Mouse (Mus musculus) cerebellum, adult 2 months (tissue): ENCODE data around the gene Robo2. TPM values are rescaled to one million over a fixed set of nuclear protein-coding genes. Genes with fewer than 3 reads are reported as not detected.

Experiments used
- DNase-seq, 2 experiments: peaks; one replicate each; pipeline ENCODE4 v3.0.0; 2021
- H3K27ac ChIP-seq: fragments of 200-500 bp; 2 replicates; pipeline ENCODE4 v1.5.1; 2012; ENCODE audit warnings: low read length, control low read depth, inconsistent platforms; ENCODE audit not compliant: insufficient read depth
- H3K27me3 ChIP-seq: fragments of 200-500 bp; 2 replicates; pipeline ENCODE4 v1.6.1; 2012; ENCODE audit warnings: inconsistent platforms, mild to moderate bottlenecking, low read length, moderate library complexity; ENCODE audit not compliant: control insufficient read depth, insufficient read depth
- H3K4me1 ChIP-seq: fragments of 200-500 bp; 2 replicates; pipeline ENCODE4 v1.6.1; 2011; ENCODE audit warnings: low read length; ENCODE audit not compliant: control insufficient read depth, insufficient read depth
- H3K4me3 ChIP-seq: fragments of 200-500 bp; replicated peaks from 2 replicates; pipeline ENCODE3; 2011; ENCODE audit warnings: mild to moderate bottlenecking, low read depth, low read length, control low read depth; ENCODE audit not compliant: insufficient read depth
- CTCF ChIP-seq: fragments of 200-500 bp; IDR thresholded peaks from 2 replicates; pipeline ENCODE4 v1.5.1; 2011; ENCODE audit warnings: low read depth, mild to moderate bottlenecking, control low read depth, low read length, moderate library complexity, borderline replicate concordance; ENCODE audit not compliant: insufficient read depth
- POLR2A ChIP-seq: fragments of 200-500 bp; IDR thresholded peaks from 2 replicates; pipeline ENCODE4 v1.6.1; 2011; ENCODE audit warnings: low read length, control low read depth, borderline replicate concordance; ENCODE audit not compliant: insufficient read depth
- WGBS: fragments of 180-500 bp; shearing (Covaris S2); methylation state at CpG from one replicate; pipeline ENCODE4 v1.1.7; 2018; 5-methylcytosine and 5-hydroxymethylcytosine counted together
- polyA plus RNA-seq: library from polyadenylated mRNA; depleted of rRNA; stranded (reverse); fragments of >200 nt; gene quantifications from 2 replicates; pipeline ENCODE4 v1.2.3, GENCODE M21; 2012

Robo2 gene
- polyA plus RNA-seq, 1 experiment = 20.1 TPM

DNA sequence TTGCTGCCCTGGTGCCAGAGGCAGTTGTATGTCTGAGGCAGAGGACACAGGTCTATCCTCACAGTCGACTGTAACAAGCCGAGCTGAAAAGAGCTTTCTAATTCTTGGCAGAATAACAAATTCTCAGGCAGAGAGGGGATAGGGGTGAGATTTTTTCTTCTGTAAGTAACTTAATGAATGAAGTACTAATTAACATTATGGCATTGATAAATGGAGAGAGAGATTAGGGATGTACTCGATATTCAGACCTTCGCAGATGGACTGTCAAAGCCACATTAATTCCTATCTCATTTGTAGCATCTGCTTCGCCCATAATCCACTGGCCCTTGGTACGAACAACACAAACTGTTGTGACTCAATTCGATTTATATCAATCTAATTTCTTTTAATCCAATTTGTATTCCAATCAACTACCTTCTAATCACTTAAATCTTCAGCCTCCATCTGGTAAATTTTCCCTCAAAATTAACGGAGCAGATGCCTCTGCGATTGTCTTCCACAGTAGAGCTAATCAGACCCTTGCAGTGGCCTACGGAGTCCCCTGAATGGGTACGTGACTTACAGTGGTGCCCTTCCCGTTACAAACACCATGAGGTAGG, 36.2 kb downstream of the Robo2 start:
- no peak overlapping the region for H3K27ac ChIP-seq
- no peak for DNase-seq
- no peak for TF ChIP-seq CTCF
- no peak for TF ChIP-seq POLR2A
- H3K4me1 ChIP-seq = no peaks in the 10 kb centered on the region
- no peak overlapping the region for H3K4me3 ChIP-seq
- 63% methylated on average over 12 of the region's 12 CpGs for WGBS
- H3K27me3 ChIP-seq = no peaks in the 10 kb centered on the region

DNA sequence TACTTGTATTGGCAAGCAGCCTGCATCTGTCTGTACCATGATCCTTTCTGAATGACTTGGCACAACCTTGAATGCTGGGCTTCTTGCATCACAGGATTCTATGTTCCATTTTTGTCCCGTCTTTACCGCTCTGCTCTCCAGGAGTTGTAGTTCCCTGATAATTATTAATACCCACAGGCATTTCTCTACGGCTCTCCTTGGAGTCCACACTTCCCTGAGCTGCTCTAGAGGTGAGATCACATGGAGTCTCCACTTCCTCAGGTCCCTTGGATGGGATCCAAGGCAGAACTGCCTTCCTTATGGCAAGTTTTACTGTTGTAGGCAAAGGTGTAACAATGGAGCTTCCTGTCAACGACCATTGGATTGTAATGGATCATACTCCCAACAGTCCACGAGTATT, 37.1 kb downstream of the Robo2 start:
- no peaks in the 10 kb centered on the region for H3K27me3 ChIP-seq
- H3K27ac ChIP-seq = no peak overlapping the region
- 46% methylated on average over 5 of the region's 5 CpGs for WGBS
- TF ChIP-seq CTCF (no peak), POLR2A (no peak)
- no peaks in the 10 kb centered on the region for H3K4me1 ChIP-seq
- H3K4me3 ChIP-seq = no peak overlapping the region
- peak in 1 of 2 experiments; percentile 9 for DNase-seq

DNA sequence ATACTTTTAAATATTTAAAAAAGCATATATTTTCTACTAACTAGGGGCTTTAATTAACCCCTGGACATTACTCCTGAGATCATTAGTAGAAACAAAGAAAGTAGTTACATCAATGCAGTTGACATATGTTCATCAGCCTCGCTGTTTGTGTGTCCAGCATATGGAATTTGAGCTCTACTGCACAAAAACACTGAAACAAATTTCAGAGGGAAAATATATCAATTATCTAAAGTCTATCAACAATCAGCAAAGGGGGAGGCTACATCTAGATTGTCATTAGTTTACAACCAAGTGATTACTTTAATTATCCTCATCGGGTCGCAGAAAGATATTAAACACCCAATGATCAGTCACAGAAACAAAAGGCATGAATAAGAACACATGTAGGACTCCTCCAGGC, 38.2 kb downstream of the Robo2 start:
- Histone ChIP-seq H3K27ac (no peak overlapping the region), H3K4me3 (no peak overlapping the region), H3K4me1 (no peaks in the 10 kb centered on the region), H3K27me3 (no peaks in the 10 kb centered on the region)
- 97% methylated on average over 3 of the region's 3 CpGs for WGBS
- TF ChIP-seq POLR2A (no peak), CTCF (no peak)
- no peak for DNase-seq

DNA sequence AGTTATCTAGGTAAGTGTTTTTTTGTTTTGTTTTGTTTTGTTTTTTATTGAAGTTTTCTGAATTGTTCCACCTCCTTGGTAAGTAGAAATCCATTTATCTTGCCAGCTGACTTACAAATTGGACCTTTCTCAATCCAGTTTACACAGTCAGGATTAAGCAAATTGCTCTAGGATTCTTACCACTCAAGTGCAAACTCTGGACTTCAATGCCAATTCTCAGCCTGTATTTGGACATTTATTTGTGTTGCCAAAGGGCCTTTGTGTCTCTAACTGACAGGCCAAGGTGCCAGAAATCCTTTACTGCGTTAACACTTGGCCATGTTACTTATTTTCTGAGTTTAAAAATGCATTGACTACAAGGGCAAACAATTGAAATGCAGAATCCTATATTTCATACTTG, 38.7 kb downstream of the Robo2 start:
- 57% methylated on average over 1 of the region's 1 CpGs for WGBS
- H3K4me1 ChIP-seq = no peaks in the 10 kb centered on the region
- no peak for TF ChIP-seq POLR2A
- TF ChIP-seq CTCF = no peak
- DNase-seq = no peak
- no peak overlapping the region for H3K4me3 ChIP-seq
- no peaks in the 10 kb centered on the region for H3K27me3 ChIP-seq
- H3K27ac ChIP-seq = no peak overlapping the region

DNA sequence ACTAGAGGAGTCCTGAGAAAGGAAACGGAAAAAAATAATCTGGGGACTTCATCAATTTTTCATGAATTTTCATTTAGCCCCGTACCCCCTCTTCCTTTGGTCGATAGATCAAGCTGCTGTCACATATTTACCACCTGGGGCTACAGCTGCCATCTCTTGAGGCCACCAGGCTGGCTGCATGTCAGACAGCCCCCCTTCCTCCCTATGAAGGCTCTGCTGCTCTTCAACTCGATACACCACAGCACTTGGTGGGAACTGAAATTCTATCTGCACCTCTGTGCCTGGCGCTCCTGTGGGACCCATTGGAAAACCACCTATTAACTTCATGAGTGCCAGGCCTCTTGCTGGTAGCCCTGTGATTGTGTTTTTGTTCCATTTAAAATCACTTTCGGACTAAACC, 63.2 kb downstream of the Robo2 start:
- no peak for DNase-seq
- Histone ChIP-seq H3K27ac (no peak overlapping the region), H3K4me3 (no peak overlapping the region), H3K27me3 (no peaks in the 10 kb centered on the region), H3K4me1 (no peaks in the 10 kb centered on the region)
- TF ChIP-seq POLR2A (no peak), CTCF (no peak)
- 60% methylated on average over 6 of the region's 6 CpGs for WGBS

DNA sequence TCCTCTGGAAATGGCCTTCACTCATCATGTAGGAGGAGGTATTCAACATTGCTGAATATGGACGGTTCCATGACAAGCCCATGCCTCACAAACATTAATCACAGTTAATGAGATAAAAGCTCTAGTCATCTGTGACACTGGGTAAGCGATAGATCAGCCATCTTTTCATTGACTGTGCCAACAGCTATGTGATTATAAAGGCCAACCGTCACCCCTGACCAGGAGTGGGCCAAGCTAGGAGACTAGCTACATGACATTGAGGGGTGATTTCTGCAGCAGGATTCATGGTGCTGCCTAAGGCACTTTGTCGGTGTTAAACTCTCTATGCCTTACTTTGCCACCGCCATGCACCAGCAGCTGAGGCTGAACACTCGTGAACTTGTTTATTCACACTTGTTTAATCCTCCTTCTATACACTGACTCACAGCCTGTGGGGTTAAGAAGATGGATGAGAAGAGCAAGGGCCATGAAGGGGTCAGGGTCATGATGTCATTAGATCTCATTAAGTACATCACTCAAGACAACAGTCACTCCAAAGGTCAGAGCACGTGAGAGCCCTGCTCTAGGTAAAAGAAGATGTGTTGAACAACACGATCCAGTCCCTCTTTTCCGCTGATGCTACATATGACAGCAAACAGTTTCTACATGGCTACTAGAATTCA, 72.5 kb downstream of the Robo2 start:
- WGBS = 88% methylated on average over 9 of the region's 9 CpGs

DNA sequence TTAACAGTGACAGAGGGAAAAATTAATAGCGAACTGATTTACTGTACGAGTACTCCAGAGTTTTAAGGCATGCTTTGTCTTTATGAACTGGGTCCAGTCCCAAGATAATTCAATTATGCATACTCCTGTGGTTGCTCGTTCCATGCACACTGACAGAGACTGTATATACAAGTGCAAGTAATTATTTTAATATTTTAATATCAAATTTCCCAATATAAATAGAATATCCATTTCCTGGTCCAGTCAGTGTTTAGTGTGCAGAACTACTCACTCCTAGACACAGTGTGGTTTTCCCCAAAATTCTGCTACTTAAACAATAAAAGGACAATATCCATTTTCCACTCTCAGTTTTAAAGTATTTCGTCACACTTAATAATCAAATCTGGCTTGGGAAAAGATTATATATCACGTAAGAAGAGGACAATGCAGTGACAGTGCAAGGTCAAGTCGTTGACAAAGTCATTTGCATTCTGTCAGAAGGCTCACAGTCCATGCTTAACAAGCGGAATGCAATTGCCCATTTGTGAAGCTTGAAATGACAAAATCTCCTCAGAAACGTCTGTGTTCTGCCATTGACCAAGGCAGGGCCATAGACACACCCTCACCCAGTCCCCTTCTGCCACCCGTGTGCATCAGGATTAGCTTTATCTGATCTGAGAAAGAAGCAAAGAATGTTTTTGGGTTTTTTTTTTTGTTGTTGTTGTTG, 89.8 kb downstream of the Robo2 start:
- H3K27me3 ChIP-seq = no peaks in the 10 kb centered on the region
- no peak overlapping the region for H3K4me3 ChIP-seq
- TF ChIP-seq POLR2A (no peak), CTCF (no peak)
- WGBS = 43% methylated on average over 9 of the region's 9 CpGs
- H3K27ac ChIP-seq = no peak overlapping the region
- no peaks in the 10 kb centered on the region for H3K4me1 ChIP-seq
- no peak for DNase-seq

More for the DNA sequence above, 72.5 kb downstream of the Robo2 start:
- no peaks in the 10 kb centered on the region for H3K4me1 ChIP-seq
- no peak for TF ChIP-seq CTCF
- TF ChIP-seq POLR2A = no peak
- no peak overlapping the region for H3K4me3 ChIP-seq
- no peaks in the 10 kb centered on the region for H3K27me3 ChIP-seq
- no peak for DNase-seq
- H3K27ac ChIP-seq = no peak overlapping the region
